Mouse (Mus musculus) lung, postnatal 4 days (tissue): ENCODE measurements at regions not wholly inside any gene's neighbourhood (a gene's known extent, or its start where the extent isn't known, plus 50 kb on each side); places are given as distances from the start of the nearest gene placed in this dataset.

ENCODE experiments used
- DNase-seq, 2 experiments: peaks; one replicate each; pipeline ENCODE4 v3.0.0; 2021

GRCm38 (mm10) chr12:10272038-10272437 lies 97.7 kb upstream of the Nt5c1b start:
- no peak for DNase-seq

- no peak for DNase-seq
Observed at GRCm38 (mm10) chr12:10275226-10275625, 94.5 kb upstream of the Nt5c1b start.

GRCm38 (mm10) chr12:10292646-10293045 lies 77.1 kb upstream of the Nt5c1b start:
- DNase-seq: no peak

GRCm38 (mm10) chr12:10305970-10306369 lies 63.8 kb upstream of the Nt5c1b start:
- DNase-seq: no peak
